Mouse (Mus musculus): ENCODE measurements at regions not wholly inside any gene's neighbourhood (a gene's known extent, or its start where the extent isn't known, plus 50 kb on each side); places are given as distances from the start of the nearest gene placed in this dataset.

DNA sequence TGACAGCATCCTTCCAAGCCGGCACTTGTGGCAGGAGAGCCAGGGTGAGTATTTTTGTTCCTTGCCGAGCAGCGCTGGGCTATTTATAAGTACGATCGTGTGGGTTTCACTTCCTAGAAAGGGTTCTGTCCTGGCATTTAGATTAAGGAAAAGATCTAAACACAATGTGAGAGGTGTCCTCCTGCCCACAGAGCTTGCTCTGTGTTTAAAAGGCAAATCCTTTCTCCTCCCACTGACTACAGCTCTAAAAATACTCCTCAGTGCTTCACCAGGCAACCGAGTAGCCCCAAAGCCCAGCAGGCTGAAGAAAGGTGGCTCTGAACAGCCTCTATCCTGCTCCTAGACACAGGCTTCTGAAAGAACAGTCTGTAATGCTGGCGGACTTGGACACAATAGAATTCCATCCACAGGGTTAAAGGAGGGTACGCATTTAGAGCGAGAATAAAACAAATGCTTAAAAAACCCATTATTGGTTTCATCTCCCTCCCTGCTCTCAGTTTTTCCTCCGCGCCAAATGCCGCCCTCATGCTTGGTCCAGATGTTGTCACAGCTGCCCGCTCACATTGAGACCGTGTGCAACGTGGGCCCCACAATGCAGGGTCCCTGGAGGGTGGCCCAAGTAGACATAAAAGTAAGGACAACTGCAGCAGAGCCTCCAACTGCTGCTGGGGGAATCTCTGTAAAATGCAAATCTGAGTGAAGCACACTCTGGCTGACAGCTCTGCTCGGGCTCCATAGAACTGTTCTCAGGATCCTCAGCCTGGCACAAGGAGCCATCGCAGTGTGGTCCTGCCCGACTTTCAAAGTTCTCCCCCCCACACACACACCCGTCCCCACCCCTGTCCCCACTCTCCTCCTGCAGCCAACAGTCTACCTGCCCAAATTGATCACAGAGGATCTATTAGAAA lies 397.8 kb upstream of the Mgmt start:
- peak overlapping the region; percentile 74 for H3K27ac ChIP-seq (replicated peaks)
- no peaks in the 10 kb centered on the region for H3K36me3 ChIP-seq (replicated peaks)
- WGBS: 44% methylated on average over 19 of the region's 19 CpGs
- peaks cover 84% of the 10 kb centered on the region for H3K27me3 ChIP-seq (replicated peaks; ENCODE audit: low read depth, poor library complexity, severe bottlenecking)
- H3K4me1 ChIP-seq: peaks cover 72% of the 10 kb centered on the region
- 0 out of 2 replicates have a peak overlapping the region, but pooled peaks have one; percentile 5 for H3K4me3 ChIP-seq
- peak; percentile 34 for DNase-seq (ENCODE audit: low spot score)
- no peaks in the 10 kb centered on the region for H3K9me3 ChIP-seq

DNA sequence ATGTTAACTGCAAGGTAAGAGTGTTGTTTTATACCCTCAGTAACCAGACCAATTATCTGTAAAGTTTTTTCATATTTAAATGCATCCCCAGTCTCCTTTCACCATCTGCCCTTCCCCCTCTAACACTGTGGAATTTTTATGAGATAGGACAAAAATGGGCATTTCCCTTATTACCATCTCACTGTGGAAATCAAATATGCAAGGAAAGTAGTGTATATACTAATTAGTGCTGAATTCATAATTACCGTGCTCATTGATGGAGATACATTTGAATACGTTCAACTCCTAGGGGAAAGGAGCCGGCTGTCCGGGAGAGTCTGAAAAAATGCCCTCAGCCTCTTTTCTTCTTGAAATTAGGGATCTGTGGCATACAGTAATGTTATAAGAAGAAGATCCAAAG lies 394.4 kb upstream of the Mgmt start:
- Histone ChIP-seq H3K4me1 (peaks cover 84% of the 10 kb centered on the region), H3K4me3 (no peak overlapping the region), H3K9me3 (no peaks in the 10 kb centered on the region), H3K27ac (replicated peaks) (no peak overlapping the region), H3K36me3 (replicated peaks) (no peaks in the 10 kb centered on the region), H3K27me3 (replicated peaks; ENCODE audit: low read depth, poor library complexity, severe bottlenecking) (peaks cover 61% of the 10 kb centered on the region)
- DNase-seq (ENCODE audit: low spot score): no peak
- WGBS: 64% methylated on average over 4 of the region's 4 CpGs

DNA sequence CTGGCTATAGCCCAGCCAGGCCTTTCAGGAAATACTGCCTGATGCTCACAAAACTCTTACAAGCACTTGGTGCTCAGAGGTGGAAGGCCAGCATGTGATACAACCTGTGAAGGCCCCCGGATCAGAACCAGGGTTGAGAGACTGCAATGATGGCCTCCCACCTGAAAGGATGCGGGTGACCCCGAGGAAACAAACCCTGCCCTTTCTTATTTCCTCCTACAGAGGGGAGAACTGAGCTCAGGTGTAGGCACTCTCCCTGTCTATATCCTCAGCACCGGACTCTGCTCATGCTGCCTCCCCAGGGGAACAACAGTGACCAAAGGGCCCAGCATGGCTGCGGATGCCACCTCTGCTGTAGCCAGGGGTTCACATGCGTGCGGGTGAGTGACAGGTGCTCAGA lies 393.3 kb upstream of the Mgmt start:
- peak overlapping the region; percentile 67; the same call in 1 of the 2 replicates for H3K27ac ChIP-seq (replicated peaks)

DNA sequence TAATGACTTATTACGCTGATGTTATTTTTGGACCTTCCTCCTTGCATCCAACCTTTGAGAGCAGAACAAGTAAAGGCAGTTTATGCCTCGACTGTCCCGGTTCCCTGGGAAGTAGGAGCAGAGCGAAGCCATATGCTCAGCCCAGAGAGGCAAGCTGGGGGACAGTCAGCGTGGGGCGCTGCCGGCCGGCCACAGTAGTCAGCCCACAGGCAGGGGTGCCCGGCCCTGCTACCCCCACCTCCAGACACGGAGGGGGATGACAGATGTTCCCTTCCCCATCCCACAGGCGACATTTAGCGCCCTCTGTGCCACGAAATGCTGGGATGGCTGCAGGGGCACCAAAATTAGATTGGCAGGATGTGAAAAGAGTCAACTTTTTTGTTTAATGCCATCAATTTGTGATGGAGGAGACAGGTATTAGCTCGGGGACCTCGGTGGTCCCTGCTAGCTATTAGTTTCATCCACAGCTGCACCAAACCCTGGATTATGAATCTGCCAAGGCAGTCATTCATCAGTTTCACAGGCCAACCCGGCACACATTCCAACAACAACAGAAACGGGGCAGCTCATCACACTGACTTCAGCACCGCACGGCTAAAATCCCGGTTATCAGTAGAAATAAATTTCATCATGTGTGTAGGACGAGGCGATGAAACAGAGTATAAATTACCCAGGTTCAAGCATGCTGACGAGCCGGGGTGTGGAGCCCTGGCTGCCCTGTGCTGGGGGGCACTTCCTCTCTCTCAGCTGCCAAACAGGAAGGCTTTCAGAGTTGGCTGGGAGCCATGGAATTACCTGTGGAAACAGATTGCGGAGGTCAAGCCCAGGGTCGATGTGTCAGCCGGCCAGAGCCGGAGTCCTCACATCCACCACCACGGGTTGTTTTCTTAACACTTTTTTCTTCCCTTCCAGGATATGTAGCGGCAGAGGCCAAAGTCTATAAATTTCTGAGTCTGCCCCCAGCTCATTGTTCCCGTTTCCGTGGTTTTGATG lies 392.3 kb upstream of the Mgmt start:
- WGBS: 47% methylated on average over 32 of the region's 32 CpGs
- H3K27ac ChIP-seq (replicated peaks): peak overlapping the region; percentile 67
- no peaks in the 10 kb centered on the region for H3K9me3 ChIP-seq
- peaks cover 42% of the 10 kb centered on the region for H3K27me3 ChIP-seq (replicated peaks; ENCODE audit: low read depth, poor library complexity, severe bottlenecking)
- H3K36me3 ChIP-seq (replicated peaks): no peaks in the 10 kb centered on the region
- H3K4me1 ChIP-seq: peaks cover 67% of the 10 kb centered on the region
- peak; percentile 67 for DNase-seq (ENCODE audit: low spot score)
- H3K4me3 ChIP-seq: no peak overlapping the region

More for the DNA sequence above, 393.3 kb upstream of the Mgmt start:
- Histone ChIP-seq H3K9me3 (no peaks in the 10 kb centered on the region), H3K4me3 (no peak overlapping the region), H3K36me3 (replicated peaks) (no peaks in the 10 kb centered on the region), H3K27me3 (replicated peaks; ENCODE audit: low read depth, poor library complexity, severe bottlenecking) (peaks cover 53% of the 10 kb centered on the region), H3K4me1 (peaks cover 78% of the 10 kb centered on the region)
- WGBS: 86% methylated on average over 7 of the region's 7 CpGs
- DNase-seq (ENCODE audit: low spot score): no peak

DNA sequence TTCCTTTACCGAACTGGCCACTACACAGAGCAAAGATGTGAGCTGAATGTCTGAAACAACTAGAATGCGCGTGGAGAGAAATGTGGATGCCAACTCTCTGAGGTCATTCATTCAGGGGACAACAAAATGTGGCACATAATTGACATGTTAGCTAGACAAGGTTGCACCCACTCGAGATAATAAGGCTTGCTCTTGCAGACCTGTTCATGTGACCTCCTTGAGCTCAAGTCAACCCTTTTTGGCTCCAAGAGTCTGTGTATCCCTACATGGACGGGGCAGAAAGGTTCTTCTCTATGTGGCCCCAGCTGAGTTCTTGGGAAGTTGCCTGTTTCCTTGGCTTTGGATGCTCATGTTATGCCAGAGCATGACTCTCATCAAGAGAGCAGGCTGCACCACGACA lies 383.0 kb upstream of the Mgmt start:
- H3K4me3 ChIP-seq: no peak overlapping the region
- no peaks in the 10 kb centered on the region for H3K9me3 ChIP-seq
- H3K27me3 ChIP-seq (replicated peaks; ENCODE audit: low read depth, poor library complexity, severe bottlenecking): no peaks in the 10 kb centered on the region
- no peaks in the 10 kb centered on the region for H3K4me1 ChIP-seq
- H3K27ac ChIP-seq (replicated peaks): no peak overlapping the region
- 86% methylated on average over 6 of the region's 6 CpGs for WGBS
- DNase-seq (ENCODE audit: low spot score): no peak
- H3K36me3 ChIP-seq (replicated peaks): no peaks in the 10 kb centered on the region

DNA sequence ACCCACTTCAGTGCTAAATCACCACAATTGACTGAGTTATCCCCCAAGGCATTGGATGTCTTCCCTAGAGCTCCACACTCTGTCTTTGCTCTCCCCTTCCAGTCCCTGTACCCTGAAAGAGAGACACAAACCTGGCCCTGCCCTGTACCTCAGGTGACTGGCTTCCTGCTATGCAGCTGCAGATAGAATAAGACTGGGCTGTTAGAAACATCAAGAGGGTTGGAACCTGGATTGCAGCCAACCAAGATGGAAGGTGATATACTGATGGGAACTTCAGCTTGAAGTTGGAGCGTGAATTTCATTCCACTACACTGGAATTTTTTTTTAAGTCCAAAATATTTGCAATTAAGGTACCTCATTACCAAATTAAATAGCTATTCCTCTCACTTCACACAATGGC lies 379.0 kb upstream of the Mgmt start:
- Histone ChIP-seq H3K4me1 (no peaks in the 10 kb centered on the region), H3K27ac (replicated peaks) (no peak overlapping the region), H3K27me3 (replicated peaks; ENCODE audit: low read depth, poor library complexity, severe bottlenecking) (no peaks in the 10 kb centered on the region), H3K4me3 (no peak overlapping the region), H3K9me3 (no peaks in the 10 kb centered on the region), H3K36me3 (replicated peaks) (no peaks in the 10 kb centered on the region)
- 85% methylated on average over 1 of the region's 1 CpGs for WGBS
- DNase-seq (ENCODE audit: low spot score): no peak

DNA sequence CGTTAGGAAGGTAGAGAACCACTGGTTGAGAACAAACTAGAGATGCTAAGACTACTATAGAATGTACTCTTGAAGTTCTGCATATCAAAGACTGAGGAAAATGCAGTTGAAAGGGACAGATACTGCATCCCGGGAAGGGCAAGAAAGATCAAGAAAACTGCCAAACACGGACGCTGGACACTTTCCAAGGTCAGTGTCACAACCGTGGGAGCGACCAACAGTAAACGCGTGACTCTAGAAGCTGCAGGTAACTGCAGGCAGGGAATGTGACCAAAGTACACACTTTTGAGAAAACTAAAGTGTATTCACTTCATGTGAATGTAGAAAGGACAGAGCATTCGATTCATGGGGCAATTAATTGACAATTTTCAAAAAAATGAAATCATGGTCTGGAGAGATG lies 368.6 kb upstream of the Mgmt start:
- Histone ChIP-seq H3K4me3 (no peak overlapping the region), H3K27me3 (replicated peaks; ENCODE audit: low read depth, poor library complexity, severe bottlenecking) (no peaks in the 10 kb centered on the region; the same call in 1 of the 2 replicates), H3K4me1 (no peaks in the 10 kb centered on the region), H3K36me3 (replicated peaks) (no peaks in the 10 kb centered on the region), H3K27ac (replicated peaks) (no peak overlapping the region), H3K9me3 (no peaks in the 10 kb centered on the region)
- no peak for DNase-seq (ENCODE audit: low spot score)
- WGBS: 94% methylated on average over 9 of the region's 9 CpGs

DNA sequence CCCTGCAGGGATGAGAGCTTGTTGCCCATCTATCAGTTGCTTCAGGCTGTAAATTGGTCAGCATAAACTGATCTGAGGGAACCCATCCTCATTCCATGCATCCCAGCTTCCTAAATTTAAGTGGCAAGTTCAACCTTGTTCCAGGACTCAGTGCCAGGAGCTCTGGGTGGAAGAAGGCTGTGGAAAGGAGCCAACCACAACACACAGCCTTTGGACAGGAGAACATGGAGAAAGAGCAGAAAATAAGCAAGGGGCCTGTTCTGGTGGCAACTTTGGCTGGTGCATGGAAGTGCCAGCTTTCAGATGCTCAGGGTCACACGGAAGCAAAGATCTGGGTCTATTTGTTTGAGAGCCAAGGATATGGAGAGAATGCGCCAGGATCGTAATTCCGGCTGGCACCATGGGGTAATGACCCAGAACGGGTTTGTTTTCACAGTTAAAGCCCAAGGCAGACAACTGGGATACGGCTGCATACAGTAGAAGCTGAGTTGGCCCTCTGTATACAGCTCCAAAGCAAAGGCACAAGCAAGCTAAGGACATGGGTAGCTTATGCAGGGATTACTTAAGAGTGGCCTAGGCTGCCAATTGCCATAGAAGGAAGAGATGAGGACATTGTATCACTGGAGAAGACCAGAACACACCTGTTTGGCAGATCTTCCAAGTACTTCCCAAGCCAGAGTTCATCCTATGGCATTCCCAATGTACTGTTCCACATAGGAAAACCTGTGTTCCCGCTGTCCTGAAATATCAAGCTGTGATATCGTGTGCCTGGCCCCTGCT lies 364.2 kb upstream of the Mgmt start:
- DNase-seq (ENCODE audit: low spot score): no peak
- no peak overlapping the region for H3K27ac ChIP-seq (replicated peaks)
- WGBS: 91% methylated on average over 8 of the region's 8 CpGs

DNA sequence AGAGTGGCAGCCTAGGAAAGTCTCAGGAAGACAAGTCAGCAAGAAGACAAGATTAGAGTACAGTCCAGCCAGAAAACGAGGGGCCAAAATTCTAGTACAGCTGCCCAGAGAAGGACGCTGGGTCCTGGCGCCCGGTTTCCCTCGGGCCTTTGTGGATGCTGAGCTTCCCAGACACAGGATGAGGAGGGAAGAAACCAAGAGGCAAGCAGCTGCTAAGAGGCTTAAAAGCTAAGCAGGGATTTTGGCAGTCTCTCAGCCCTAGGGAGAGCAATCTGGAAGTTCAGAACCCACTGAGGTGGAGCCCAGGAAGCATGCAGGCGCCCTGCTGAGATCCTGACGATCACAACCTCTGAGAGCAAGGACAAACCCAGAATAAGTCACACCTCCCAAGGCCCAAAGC lies 363.1 kb upstream of the Mgmt start:
- Histone ChIP-seq H3K9me3 (no peaks in the 10 kb centered on the region), H3K4me3 (no peak overlapping the region), H3K27ac (replicated peaks) (no peak overlapping the region), H3K27me3 (replicated peaks; ENCODE audit: low read depth, poor library complexity, severe bottlenecking) (no peaks in the 10 kb centered on the region; the same call in 1 of the 2 replicates), H3K36me3 (replicated peaks) (no peaks in the 10 kb centered on the region), H3K4me1 (no peaks in the 10 kb centered on the region)
- WGBS: 56% methylated on average over 7 of the region's 7 CpGs
- no peak for DNase-seq (ENCODE audit: low spot score)

More for the DNA sequence above, 364.2 kb upstream of the Mgmt start:
- Histone ChIP-seq H3K4me3 (no peak overlapping the region), H3K27me3 (replicated peaks; ENCODE audit: low read depth, poor library complexity, severe bottlenecking) (no peaks in the 10 kb centered on the region; the same call in 1 of the 2 replicates), H3K36me3 (replicated peaks) (no peaks in the 10 kb centered on the region), H3K9me3 (no peaks in the 10 kb centered on the region), H3K4me1 (no peaks in the 10 kb centered on the region)

DNA sequence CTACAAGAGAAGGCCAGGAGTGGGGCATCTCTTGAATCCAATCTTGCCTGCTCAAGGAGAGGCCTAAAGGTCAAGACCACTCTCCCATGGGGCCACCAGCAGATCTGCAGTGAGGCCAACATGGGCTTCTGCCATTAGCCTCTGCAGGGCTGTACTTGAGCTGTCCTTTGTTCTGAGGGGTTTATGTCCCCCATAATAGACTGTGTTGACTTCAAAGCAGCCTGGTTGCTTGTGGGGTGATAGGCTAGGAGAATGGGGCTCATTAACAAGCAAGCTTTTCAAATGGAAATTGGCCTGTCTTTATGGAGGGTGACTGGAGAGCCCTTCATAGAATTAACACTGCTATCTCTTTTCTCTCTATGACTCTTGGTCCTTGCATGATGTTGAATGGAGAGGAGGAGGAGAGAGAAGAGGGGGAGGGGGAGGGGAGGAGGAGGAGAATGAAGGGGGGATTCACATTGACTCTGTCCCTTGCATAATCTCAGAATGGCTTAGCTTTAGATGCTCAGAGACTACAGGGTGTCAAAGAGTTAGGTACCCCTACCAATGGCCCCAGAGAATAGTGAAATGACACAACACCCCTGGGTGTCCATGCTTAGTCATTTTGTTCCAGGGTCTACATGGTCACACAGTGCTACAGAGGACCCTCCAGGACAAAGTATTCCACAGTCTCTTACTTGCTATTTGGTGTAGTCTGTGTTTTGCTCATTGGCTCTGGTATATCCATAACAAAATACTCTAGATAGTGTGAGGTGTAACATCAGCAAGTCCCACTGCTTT lies 352.3 kb upstream of the Mgmt start:
- peaks cover 60% of the 10 kb centered on the region for H3K27me3 ChIP-seq (replicated peaks; ENCODE audit: low read depth, poor library complexity, severe bottlenecking)
- H3K36me3 ChIP-seq (replicated peaks): no peaks in the 10 kb centered on the region
- peaks cover 27% of the 10 kb centered on the region for H3K4me1 ChIP-seq
- no peak overlapping the region; the same call in 1 of the 2 replicates for H3K27ac ChIP-seq (replicated peaks)
- DNase-seq (ENCODE audit: low spot score): peak; percentile 15
- H3K9me3 ChIP-seq: no peaks in the 10 kb centered on the region
- no peak overlapping the region for H3K4me3 ChIP-seq

DNA sequence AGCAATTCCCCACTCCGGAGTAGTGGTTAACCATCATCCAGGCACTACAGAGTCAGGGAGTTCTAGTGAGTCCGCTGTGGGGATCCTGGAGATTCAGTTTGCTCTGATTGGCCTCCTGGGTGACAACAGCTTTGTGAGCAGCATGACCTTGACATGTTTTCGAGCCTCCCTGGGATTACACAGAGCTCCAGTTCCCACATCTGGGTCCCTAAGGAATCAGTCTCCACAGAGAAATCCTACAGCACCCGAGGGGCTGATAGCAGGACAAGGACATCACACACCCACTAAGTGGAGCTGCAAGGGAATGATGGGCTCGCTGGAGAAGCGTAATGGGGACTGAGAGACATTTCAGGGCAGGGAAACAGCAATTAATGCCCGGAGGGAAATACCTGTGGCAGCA lies 351.5 kb upstream of the Mgmt start:
- no peak for DNase-seq (ENCODE audit: low spot score)
- no peak overlapping the region for H3K27ac ChIP-seq (replicated peaks)

More for the DNA sequence above, 351.5 kb upstream of the Mgmt start:
- no peak overlapping the region for H3K4me3 ChIP-seq
- 77% methylated on average over 7 of the region's 7 CpGs for WGBS
- H3K9me3 ChIP-seq: no peaks in the 10 kb centered on the region
- peaks cover 27% of the 10 kb centered on the region for H3K4me1 ChIP-seq
- no peaks in the 10 kb centered on the region for H3K36me3 ChIP-seq (replicated peaks)
- peaks cover 60% of the 10 kb centered on the region for H3K27me3 ChIP-seq (replicated peaks; ENCODE audit: low read depth, poor library complexity, severe bottlenecking)
